Comparison of ENCODE assay signal across 20 mouse cellular contexts in the genomic region with DNA sequence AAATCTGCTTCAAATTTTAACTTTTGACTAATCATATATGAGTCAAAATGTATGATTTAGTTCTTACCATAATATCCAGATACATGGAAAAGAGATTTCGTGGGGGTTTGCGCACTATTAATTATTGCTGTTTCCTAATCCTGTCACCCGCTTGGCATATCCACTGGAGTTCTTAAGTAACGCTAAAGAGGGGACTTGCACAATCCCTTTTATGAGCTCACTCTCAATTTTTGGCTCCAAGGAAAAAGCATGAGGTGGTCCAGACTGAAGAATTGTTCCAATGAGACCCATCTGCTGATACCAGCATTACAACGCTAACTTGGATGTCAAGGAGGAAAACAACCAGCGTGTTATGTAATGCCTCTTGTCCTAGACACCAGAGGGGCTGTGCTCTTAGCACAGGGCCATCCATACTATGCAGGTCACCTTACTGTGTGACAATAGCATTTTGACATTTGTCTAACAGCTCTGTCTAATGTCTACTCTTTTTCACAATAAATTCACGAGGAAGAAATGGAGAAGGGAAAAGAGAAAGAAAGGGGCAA.
DNase-seq lines count a peak whose midpoint lies in the region; ATAC-seq and TF ChIP-seq lines count a peak whose summit lies in the region.
"Had no signal": no experiment of that assay in that cellular context is flagged by ENCODE, and none has a peak within 500 bp of the region (broad histone marks: within the 10 kb centered on the region; RNA-seq: fewer than 3 reads in every experiment).

No protein-coding gene starts in this region.

- peak; percentile 50; the same call in 1 of the 2 replicates for TF ChIP-seq EP300 in lung, postnatal 0 days (IDR thresholded peaks at IDR 0.05)

- ATAC-seq in lung, postnatal 0 days, result peak; percentile 82
- ATAC-seq: forebrain, embryonic 13.5 days; intestine, embryonic 15.5 days had no signal

- intact Hi-C loops in gastrocnemius, adult 2 months (cut with DNase I), result no loop called here
- intact Hi-C loops in heart, postnatal 25 days (cut with DNase I), result no loop called here
- intact Hi-C loops in heart, postnatal 10 days (cut with DNase I), result no loop called here

- H3K4me2 ChIP-seq in lung, postnatal 0 days (replicated peaks; ENCODE audit: low read depth, low read length), result no peak overlapping the region
- H3K4me2 ChIP-seq: forebrain, embryonic 13.5 days; heart, embryonic 13.5 days; hindbrain, embryonic 15.5 days; intestine, embryonic 15.5 days; limb, embryonic 15.5 days; midbrain, embryonic 11.5 days had no signal

- H3K9me3 ChIP-seq in lung, postnatal 0 days (ENCODE audit: low read length), result no peaks in the 10 kb centered on the region
- H3K9me3 ChIP-seq: forebrain, embryonic 13.5 days; heart, embryonic 13.5 days; hindbrain, embryonic 15.5 days; intestine, embryonic 15.5 days; limb, embryonic 15.5 days had no signal

- no peaks in the 10 kb centered on the region for H3K27me3 ChIP-seq in lung, postnatal 0 days (replicated peaks; ENCODE audit: insufficient read depth, low read length)
- H3K27me3 ChIP-seq: forebrain, embryonic 13.5 days; heart, embryonic 13.5 days; hindbrain, embryonic 15.5 days; intestine, embryonic 15.5 days; limb, embryonic 15.5 days had no signal

- peak overlapping the region; percentile 38 for H3K27ac ChIP-seq in gastrocnemius, adult 2 months
- H3K27ac ChIP-seq in lung, postnatal 0 days (ENCODE audit: low read length), result no peak overlapping the region
- H3K27ac ChIP-seq: forebrain, embryonic 13.5 days; heart, embryonic 13.5 days; hindbrain, embryonic 15.5 days; intestine, embryonic 15.5 days; limb, embryonic 15.5 days; liver, embryonic 14.5 days had no signal

- DNase-seq in gastrocnemius, adult 2 months, result no peak
- no peak for DNase-seq in gastrocnemius, adult 8-10 months (ENCODE audit: low spot score in 2 of 2)
- peak; percentile 1 for DNase-seq in heart, postnatal 25 days (ENCODE audit: low spot score)
- no peak for DNase-seq in heart, postnatal 10 days
- peak; percentile 71 for DNase-seq in adipocyte (ENCODE audit: low spot score)
- DNase-seq in lung, postnatal 0 days (ENCODE audit: low spot score), result peak; percentile 80
- DNase-seq in layer of hippocampus, postnatal 10 days (ENCODE audit: low spot score in 2 of 2), result no peak
- no peak for DNase-seq in retina, postnatal 1 day
- DNase-seq: cerebellum, adult 8-10 months; kidney, adult 8-10 months; kidney, postnatal 10 days; left cerebral cortex, postnatal 4 days; right cerebral cortex, postnatal 25 days had no signal

- no peak overlapping the region for H3K9ac ChIP-seq in lung, postnatal 0 days (replicated peaks; ENCODE audit: low read depth)
- H3K9ac ChIP-seq: forebrain, embryonic 13.5 days; heart, embryonic 13.5 days; hindbrain, embryonic 15.5 days; intestine, embryonic 15.5 days; limb, embryonic 15.5 days; liver, embryonic 14.5 days had no signal

- H3K36me3 ChIP-seq in lung, postnatal 0 days (ENCODE audit: insufficient read depth, low read length), result no peaks in the 10 kb centered on the region
- H3K36me3 ChIP-seq: heart, embryonic 13.5 days; hindbrain, embryonic 15.5 days; intestine, embryonic 15.5 days; limb, embryonic 15.5 days had no signal

- H3K4me3 ChIP-seq in gastrocnemius, adult 2 months, result no peak overlapping the region
- H3K4me3 ChIP-seq in lung, postnatal 0 days (ENCODE audit: low read depth, low read length), result no peak overlapping the region
- H3K4me3 ChIP-seq: forebrain, embryonic 13.5 days; heart, embryonic 13.5 days; hindbrain, embryonic 15.5 days; intestine, embryonic 15.5 days; limb, embryonic 15.5 days had no signal

- no peaks in the 10 kb centered on the region for H3K4me1 ChIP-seq in lung, postnatal 0 days (ENCODE audit: insufficient read depth, low read depth, low read length)
- H3K4me1 ChIP-seq: forebrain, embryonic 13.5 days; heart, embryonic 13.5 days; hindbrain, embryonic 15.5 days; intestine, embryonic 15.5 days had no signal

- WGBS in lung, postnatal 0 days, result 69% methylated on average over 7 of the region's 7 CpGs

- TF ChIP-seq CTCF in gastrocnemius, adult 2 months (IDR thresholded peaks at IDR 0.05), result no peak
- no peak for TF ChIP-seq CTCF in lung, postnatal 0 days (IDR thresholded peaks at IDR 0.05)

Comparison
In these comparisons a context has a peak if more than half of its experiments do, and no peak if none do; other contexts are left out.
1. DNase-seq: peak in heart, postnatal 25 days (single experiment), adipocyte (single experiment) and lung, postnatal 0 days (single experiment); none in gastrocnemius, adult 2 months (single experiment), gastrocnemius, adult 8-10 months (0 of 2), heart, postnatal 10 days (0 of 2), layer of hippocampus, postnatal 10 days (0 of 2) and retina, postnatal 1 day (single experiment).